Mouse (Mus musculus) heart, postnatal 4 days (tissue): Measurements from ENCODE around the gene Zfp619. TPM values are rescaled to one million over a fixed set of nuclear protein-coding genes. Genes with fewer than 3 reads are reported as not detected.
"Not testable (repeated sequence)": the region's sequence is repeated elsewhere in the genome, so short reads cannot be mapped to it uniquely, and the experiment has no call there.

Experiments used
- DNase-seq: peaks from one replicate; pipeline ENCODE4 v3.0.0; 2021
- total RNA-seq, 2 experiments: library from RNA; stranded (reverse); gene quantifications; 2 replicates each; pipeline ENCODE4 v1.2.3; 2021

The Zfp619 gene
- total RNA-seq, 2 experiments from 2014 or later = 3.3 to 3.4 TPM

- DNase-seq = not testable (repeated sequence)
Observed at GRCm38 (mm10) chr7:39589044-39589443, 71.5 kb downstream of the Zfp619 start.

Other genes with a start within 250 kb of the Zfp619 start
- not detected for gene Gm5114, start 104.6 kb upstream of the Zfp619 start, total RNA-seq